ENCODE assay signal across 24 mouse cellular contexts in genomic region chr6:27645054-27645453, GRCm38 (mm10).
"Had no signal": no experiment of that assay in that cellular context is flagged by ENCODE, and none has a peak within 500 bp of the region (broad histone marks: within the 10 kb centered on the region; RNA-seq: fewer than 3 reads in every experiment).

No protein-coding gene starts in this region.

- H3K9me3 ChIP-seq: heart, embryonic 10.5 days; heart, embryonic 12.5 days; hindbrain, embryonic 10.5 days; hindbrain, embryonic 12.5 days; intestine, embryonic 15.5 days; limb, embryonic 13.5 days; limb, embryonic 15.5 days had no signal

- H3K36me3 ChIP-seq: heart, embryonic 10.5 days; heart, embryonic 12.5 days; hindbrain, embryonic 10.5 days; hindbrain, embryonic 12.5 days; intestine, embryonic 15.5 days; limb, embryonic 13.5 days; limb, embryonic 15.5 days had no signal

- H3K27ac ChIP-seq: gastrocnemius, adult 2 months; heart, embryonic 10.5 days; hindbrain, embryonic 10.5 days; hindbrain, embryonic 12.5 days; hindbrain, embryonic 14.5 days; intestine, embryonic 15.5 days; limb, embryonic 13.5 days; limb, embryonic 15.5 days had no signal

- H3K4me1 ChIP-seq: heart, embryonic 10.5 days; heart, embryonic 12.5 days; hindbrain, embryonic 10.5 days; hindbrain, embryonic 12.5 days; intestine, embryonic 15.5 days; limb, embryonic 15.5 days had no signal

- DNase-seq: gastrocnemius, adult 2 months; gastrocnemius, postnatal 10 days; gastrocnemius, postnatal 25 days; heart, adult 18-20 months; heart, postnatal 10 days; heart, postnatal 4 days; kidney, adult 18-20 months; kidney, adult 8-10 months; kidney, postnatal 10 days; kidney, postnatal 36 days; layer of hippocampus, adult 9-11 months; layer of hippocampus, postnatal 36 days; left cerebral cortex, postnatal 4 days had no signal

- H3K9ac ChIP-seq: heart, embryonic 12.5 days; hindbrain, embryonic 12.5 days; hindbrain, embryonic 14.5 days; intestine, embryonic 15.5 days; limb, embryonic 13.5 days; limb, embryonic 15.5 days had no signal

- ATAC-seq: hindbrain, embryonic 16.5 days; inflammation-experienced regulatory T-cells, adult 6 months; intestine, embryonic 15.5 days; intestine, postnatal 0 days had no signal

- H3K4me3 ChIP-seq: gastrocnemius, adult 2 months; heart, embryonic 10.5 days; heart, embryonic 12.5 days; hindbrain, embryonic 10.5 days; hindbrain, embryonic 12.5 days; intestine, embryonic 15.5 days; limb, embryonic 13.5 days; limb, embryonic 15.5 days had no signal

- H3K27me3 ChIP-seq: heart, embryonic 12.5 days; hindbrain, embryonic 12.5 days; intestine, embryonic 15.5 days; limb, embryonic 13.5 days; limb, embryonic 15.5 days had no signal
